Mouse (Mus musculus) embryo, embryonic 11 days (tissue): ENCODE measurements around the gene Riok2.

Experiments used
- DNase-seq: peaks from one replicate; pipeline ENCODE4 v3.0.0-alpha.2; 2015

The Riok2 gene

DNA sequence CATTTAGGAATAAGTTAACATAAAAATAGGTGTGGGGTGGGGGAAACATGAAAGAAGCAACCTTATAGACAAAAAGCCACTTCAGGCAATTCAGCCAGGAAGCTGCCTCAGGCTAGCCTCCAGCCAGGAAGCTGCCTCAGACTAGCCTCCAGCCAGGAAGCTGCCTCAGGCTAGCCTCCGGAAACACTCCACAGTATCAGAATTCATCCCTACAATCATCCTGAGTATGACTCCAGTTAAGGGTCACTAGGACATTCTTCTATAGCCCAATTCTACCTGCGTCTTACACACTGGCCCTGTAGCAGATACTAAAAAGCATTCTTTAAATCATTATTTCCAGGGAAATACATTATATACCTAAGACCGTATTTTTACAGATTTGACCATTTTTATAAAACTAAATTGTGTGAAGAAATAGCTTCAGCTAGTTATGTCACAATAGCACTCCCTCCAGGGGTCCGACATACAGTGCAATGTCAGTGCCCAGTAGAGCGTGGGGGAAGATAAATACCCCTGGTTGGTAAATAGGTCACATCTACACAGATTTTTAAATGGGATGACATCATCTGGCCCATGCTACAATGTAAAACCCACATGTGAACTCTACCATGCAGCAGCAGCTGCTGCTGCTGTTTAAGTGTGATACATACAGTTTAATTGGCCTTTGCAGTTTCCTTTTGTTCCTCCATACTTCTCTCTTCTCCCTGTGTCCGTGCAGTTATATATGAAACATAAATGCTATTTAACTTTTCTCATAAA lies 34.8 kb downstream of the Riok2 start:
- DNase-seq = peak; percentile 34

DNA sequence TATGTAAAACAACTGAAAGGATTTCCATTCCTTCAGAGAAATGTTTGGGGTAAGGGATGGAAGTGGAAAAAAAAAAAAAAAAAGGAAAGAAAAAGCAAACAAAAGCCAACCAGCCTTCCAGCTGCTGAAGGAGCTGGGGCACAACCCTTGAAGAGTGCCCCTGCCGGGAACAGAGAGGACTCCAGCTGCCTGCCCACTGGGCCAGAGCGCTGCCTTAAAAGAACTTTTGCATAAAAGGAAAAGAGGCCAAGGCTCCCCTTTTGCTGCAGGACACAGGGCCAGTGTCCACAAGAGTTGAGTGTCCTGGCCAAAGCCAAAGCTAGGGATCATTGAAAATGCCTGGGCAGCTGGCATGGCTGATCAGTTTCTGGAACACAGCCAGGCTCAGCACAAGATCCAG lies 35.5 kb downstream of the Riok2 start:
- peak; percentile 77 for DNase-seq

DNA sequence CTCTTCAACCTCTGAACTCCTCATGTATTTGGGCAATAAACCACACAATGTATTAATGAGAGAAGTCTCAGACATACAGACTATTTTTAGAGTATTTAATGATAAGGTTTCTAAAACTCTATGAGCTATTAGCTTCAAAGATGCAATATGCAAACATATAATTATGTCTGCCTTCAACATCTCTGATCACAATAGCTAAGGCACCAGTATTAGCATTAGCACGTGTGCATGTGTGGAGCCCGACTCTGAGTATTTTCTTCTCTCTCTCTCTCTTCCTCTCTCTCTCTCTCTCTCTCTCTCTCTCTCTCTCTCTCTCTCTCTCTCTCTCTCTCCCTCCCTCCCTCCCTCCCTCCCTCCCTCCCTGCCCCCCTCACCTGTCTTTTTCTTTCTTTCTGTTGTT lies 37.3 kb downstream of the Riok2 start:
- DNase-seq = no peak

DNA sequence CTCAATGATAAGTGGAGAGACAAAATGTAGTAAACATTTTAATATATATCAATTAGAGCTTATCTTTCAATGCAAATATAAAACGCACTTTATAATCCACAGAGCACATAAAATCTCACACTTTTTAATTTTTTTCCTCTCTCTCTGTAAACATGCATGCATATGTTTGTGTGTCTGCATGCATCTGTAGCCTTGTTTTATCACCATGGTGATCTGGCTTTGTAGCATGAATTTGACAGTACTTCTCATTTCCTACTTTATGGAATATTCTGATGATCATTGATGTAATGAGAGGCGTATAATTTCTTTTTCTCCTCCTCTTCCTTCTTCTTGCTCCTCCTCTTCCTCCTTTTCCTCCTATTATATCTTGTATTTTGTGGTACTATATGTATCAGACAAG lies 38.1 kb downstream of the Riok2 start:
- DNase-seq = no peak

DNA sequence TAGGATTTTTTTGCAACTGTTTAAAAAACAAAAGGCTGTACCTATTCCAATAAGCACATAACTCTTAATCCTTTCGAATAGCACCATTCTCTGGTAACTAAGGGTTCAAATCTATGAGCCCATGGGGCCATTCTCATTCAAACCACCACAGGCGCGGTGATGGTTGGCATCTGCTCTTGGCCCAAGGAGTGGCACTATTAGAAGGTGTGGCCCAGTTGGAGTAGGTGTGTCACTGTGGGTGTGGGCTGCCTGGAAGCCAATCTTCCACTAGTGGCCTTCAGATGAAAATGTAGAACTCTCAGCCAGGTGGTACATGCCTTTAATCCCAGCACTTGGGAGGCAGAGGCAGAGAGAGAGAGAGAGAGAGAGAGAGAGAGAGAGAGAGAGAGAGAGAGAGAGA lies 40.1 kb downstream of the Riok2 start:
- no peak for DNase-seq

DNA sequence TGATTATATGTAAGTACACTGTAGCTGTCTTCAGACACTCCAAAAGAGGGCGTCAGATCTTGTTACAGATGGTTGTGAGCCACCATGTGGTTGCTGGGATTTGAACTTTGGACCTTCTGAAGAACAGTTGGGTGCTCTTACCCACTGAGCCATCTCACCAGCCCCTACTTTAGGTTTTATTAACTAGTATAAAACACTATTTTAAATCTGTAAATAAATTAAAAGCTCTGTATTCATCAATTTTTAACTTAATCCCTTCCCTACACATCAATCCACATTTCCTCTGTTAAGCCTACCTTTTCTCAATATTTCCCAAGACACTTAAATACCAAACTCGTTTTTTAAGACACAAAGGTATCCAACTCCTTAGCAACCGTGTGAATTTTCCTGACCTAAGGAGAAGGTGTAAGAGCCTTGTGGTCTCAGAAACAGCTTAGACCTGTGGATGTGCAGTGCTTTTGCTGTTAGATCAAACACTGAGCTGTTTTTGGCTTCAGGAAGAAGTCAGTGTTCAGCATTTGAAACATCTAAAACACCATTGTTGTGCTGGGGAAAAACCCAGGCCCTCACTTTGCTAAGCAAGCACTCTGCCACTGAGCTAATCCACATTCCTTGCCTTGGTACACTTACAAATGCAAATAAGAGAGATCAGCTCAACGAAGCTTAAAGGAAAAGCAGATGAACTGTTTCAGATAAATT lies 50.6 kb downstream of the Riok2 start:
- DNase-seq = no peak

- DNase-seq = no peak
These were observed 51.3 kb downstream of the Riok2 start for GRCm38 (mm10) chr17:17425308-17425813.

GRCm38 (mm10) chr17:17425906-17426305 lies 51.8 kb downstream of the Riok2 start:
- DNase-seq = no peak

DNA sequence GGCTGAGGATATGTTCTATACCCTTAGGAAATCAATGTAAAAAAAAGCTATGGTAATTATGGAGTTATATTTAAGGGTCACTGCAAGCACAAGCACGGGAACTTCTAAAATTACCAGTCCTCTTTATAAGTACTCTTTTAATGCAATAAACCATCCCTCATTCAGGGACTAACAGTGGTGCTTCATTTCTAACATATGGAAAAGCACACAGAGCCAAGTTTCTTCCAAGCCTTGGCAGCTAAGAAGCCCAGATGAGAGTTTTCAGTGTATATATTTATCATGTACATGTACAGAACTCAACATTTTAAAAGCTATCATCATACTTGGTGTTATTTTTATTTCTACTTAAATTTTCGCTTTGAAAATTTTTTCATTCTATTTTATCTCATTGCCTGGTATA lies 54.8 kb downstream of the Riok2 start:
- DNase-seq = no peak

GRCm38 (mm10) chr17:17433679-17434078 lies 59.6 kb downstream of the Riok2 start:
- DNase-seq = no peak

DNA sequence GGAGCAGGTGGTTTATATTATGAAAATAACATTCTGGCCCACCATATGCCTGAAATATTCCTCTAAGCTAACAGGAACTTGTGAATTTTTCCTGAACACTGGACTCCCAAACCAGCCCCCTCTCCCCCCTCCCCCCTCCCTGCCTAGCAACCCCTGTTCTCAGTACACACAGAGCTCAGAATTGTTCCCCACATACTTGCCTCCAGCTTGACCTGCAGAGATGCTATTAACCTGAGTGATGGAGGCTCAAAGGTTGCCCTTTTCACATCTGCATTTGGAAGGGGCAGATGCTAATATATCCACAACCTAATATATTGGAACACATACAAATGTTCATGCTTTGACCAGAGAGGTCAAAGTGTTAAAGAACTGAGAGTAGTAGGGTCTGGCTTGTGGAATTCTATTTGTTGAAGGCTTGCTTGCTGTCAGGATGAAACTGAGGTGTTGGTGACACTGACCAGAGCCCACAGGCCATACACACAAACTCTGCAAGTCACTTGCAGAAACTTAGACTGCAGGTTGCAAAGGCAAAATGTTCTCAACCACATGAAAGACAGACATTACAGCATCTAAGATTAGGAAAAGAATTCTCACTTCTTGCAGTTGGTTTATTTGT lies 64.6 kb downstream of the Riok2 start:
- DNase-seq = peak; percentile 53

DNA sequence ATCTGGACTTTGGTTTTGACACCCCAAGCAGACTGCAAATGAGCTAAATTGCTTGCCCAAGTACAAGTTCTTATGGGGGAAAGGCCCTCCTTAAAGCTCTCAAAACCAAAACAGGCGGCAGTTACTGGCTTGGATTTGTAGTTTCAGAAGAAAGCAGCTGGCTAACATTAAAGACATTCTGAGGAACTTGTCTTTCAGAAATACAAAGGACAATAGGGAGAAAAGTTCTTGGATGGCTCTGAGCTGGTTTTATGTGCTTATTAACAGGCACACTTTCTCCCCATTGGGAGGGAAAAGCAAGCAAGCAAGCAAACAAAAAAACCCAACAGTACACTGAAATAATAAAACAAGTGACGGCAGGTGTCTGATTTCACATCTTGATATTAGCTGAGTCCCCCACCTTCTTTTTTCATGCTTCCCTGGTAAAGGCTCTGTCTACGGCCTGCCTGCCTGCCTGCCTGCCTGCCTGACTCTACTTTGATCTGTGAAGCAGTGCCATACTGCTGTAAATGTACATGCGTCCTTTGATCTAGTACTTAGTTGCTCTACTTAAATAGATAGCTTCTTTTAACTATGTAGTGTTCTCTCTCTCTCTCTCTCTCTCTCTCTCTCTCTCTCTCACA lies 67.9 kb downstream of the Riok2 start:
- DNase-seq = peak; percentile 33

- DNase-seq = no peak
These were observed 70.3 kb downstream of the Riok2 start for GRCm38 (mm10) chr17:17444297-17444886.
